Mouse (Mus musculus) liver, adult 2 months (tissue): ENCODE measurements at regions not wholly inside any gene's neighbourhood (a gene's known extent, or its start where the extent isn't known, plus 50 kb on each side); places are given as distances from the start of the nearest gene placed in this dataset.

Experiments used
- CTCF ChIP-seq: fragments of 200-500 bp; IDR thresholded peaks from 2 replicates; pipeline ENCODE4 v1.5.1; 2011; ENCODE audit warnings: low read depth, low read length, control low read depth
- POLR2A ChIP-seq: fragments of 200-500 bp; IDR thresholded peaks from 2 replicates; pipeline ENCODE4 v1.6.1; 2011; ENCODE audit warnings: low read length, control low read depth; ENCODE audit not compliant: insufficient read depth; ENCODE audit errors: extremely low read depth

DNA sequence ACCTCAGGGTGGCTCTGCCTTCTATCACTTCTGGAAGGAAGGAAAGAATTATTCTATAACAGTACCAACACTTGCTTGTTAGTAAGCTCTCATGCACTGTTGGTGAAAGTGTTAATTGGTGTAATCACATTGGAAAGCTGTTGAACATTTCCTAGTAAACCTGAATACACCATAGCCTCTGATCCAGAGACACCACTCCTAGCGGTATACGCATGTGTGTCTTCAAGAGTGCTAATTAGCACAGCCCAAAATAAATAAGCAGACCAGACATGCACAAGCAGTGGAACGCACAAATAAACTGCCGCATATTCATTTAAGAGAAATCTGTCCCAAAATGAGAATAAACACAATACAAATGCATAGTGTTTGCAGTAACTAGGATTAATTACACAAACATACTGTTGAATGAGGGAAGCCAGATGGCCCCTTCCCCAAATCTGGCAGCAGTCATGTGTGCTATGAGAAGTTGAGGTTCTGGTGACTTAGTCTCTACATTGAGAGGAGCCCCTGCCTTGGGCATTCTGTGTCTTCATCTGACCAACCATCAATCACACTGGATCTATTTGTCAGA, 335.0 kb upstream of the Mon1b start:
- TF ChIP-seq CTCF, result no peak
- TF ChIP-seq POLR2A, result no peak
